Mouse (Mus musculus): ENCODE measurements around the gene Olfm1. TPM values are rescaled to one million over a fixed set of nuclear protein-coding genes. Genes with fewer than 3 reads are reported as not detected.
A peak's percentile ranks its signal among the peaks of the same experiment; 100 is the strongest.

Olfm1 gene
- total RNA-seq, 1 experiment from 2014 or later = not detected

DNA sequence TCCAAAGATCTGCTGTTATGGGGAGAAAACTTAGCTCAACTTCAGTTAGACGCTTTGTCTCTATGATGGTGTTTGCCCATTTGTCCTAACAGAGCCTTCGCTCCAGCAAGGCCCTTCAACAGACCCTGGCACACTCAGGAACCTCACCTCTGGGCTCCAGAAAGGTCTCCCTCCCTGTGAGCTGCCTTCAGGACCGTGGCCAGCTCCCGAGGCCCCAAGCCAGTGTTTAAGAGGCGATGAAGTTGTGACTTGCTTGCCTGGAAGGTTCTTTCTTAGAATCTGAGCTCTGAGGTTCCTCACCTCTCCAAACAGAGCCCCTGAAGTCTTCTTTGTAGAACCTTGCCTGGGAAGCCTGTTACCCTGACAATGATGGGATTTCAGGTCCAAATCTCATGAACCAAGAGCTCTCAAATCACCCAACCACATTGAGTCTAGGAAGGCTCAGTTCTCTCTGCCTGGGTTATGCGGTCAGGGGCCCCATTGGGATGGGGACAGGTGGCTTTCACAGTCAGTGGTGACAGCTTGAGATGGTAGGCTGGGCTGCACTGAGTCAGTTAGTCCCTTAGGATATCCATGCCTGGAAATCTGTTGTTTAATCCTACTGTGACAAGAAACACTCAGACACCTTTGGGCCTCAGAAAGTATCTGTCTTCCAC, 2.3 kb downstream of the Olfm1 start:
- ATAC-seq (replicated peaks in 1 of 2; ENCODE audit: insufficient read depth in 1 of 2, low FRiP score in 2 of 2, low TSS enrichment in 1 of 2, low read depth in 1 of 2, poor library complexity in 2 of 2, severe bottlenecking in 2 of 2) = no peak

DNA sequence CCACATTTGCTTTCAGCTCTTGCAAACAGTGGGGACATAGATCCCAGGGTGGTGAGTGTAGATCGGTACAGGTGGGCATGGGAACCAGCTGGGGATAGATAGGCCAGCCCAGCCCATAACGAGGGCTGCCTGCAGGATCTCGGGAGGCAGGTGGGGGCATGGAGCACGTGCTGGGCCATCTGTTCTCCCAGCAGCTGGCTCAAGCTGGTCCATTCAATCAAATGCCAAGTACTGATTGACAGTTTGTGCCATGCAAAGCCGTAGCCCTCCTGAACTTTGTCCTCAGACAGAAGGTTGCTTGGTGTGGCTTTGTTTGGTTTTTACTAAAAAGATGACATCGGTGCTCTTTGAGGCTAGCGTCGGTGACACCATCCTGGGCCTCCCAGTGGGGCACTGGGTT, 2.9 kb downstream of the Olfm1 start:
- no peak for ATAC-seq (replicated peaks in 1 of 2; ENCODE audit: insufficient read depth in 1 of 2, low FRiP score in 2 of 2, low TSS enrichment in 1 of 2, low read depth in 1 of 2, poor library complexity in 2 of 2, severe bottlenecking in 2 of 2)

DNA sequence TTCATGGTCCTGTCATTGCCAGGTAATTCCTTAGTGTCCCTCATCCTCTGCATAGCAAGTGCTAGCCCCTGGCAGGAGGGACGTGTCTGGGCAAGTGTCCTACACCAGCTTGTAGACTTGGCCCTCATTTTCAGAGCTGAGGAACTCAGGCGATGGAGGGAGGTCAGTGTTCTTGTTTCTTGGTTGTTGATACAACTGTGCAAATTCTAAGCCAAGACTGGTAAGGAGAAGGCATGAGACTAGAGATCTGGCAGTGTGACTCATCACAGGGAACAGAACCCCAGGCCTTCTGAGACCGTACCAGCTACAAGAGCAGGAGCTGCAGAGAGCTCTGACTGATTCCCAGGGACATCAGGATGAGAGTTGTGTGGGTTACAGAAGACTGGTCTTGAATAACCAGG, 8.6 kb downstream of the Olfm1 start:
- ATAC-seq (replicated peaks in 1 of 2; ENCODE audit: insufficient read depth in 1 of 2, low FRiP score in 2 of 2, low TSS enrichment in 1 of 2, low read depth in 1 of 2, poor library complexity in 2 of 2, severe bottlenecking in 2 of 2) = no peak

DNA sequence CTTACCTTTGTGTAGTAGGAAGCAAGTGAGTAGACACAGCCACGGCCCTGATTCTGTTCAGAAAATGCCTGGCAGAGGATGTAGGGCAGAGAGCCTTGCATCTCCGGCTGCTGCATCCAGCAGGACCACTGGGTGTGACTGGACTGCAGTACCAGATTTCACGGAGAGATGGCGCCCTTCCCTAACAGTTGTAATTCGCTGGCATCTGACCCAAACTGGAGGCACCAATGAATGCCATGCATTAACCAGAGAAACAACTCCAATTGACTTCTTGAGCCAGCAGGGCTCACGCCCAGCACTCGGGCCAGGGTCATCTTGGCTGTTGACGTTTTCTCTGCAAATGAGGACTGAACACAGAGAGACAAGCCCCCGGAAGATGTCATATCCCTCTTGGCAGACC, 11.4 kb downstream of the Olfm1 start:
- peak; percentile 63 to 73 for ATAC-seq (replicated peaks in 1 of 2; ENCODE audit: insufficient read depth in 1 of 2, low FRiP score in 2 of 2, low TSS enrichment in 1 of 2, low read depth in 1 of 2, poor library complexity in 2 of 2, severe bottlenecking in 2 of 2)

DNA sequence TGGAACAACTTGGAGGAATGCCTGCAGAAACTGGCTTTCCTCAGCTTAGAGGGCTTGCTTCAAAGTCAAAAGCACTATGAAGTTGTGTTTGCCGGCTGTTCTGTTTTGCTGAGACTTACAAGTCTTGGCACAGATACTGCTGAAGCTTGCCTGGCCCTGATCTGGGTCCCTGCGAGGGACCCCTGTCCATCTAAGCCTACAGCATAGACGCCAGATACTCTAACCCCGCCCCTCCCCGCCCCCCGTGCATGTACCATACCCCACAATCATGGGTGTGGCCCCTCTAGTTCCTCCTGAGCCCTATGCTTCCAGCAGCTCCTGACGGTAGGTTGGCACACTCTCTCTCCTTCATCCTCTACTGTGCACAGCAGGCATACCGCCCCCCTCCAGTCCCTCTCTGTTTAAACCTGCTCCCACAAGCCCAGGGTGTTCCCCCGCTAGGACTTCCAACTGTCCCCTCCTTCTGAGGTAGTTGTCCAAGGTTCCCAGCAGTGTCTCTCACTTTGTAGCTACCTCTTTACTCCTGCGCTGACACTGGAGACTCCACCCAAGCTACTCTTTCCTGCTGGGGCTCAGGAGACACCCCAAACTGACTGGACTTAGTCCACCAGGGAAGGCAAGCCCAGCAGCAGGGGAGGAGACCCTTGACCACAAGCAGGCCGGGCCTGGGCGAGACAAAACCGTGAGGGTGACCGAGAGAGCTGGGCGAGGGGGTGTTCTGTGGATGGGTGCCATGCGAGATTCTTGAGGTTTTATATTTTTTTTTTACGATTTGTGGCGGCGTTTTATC, 12.1 kb downstream of the Olfm1 start:
- ATAC-seq (replicated peaks in 1 of 2; ENCODE audit: insufficient read depth in 1 of 2, low FRiP score in 2 of 2, low TSS enrichment in 1 of 2, low read depth in 1 of 2, poor library complexity in 2 of 2, severe bottlenecking in 2 of 2) = no peak

DNA sequence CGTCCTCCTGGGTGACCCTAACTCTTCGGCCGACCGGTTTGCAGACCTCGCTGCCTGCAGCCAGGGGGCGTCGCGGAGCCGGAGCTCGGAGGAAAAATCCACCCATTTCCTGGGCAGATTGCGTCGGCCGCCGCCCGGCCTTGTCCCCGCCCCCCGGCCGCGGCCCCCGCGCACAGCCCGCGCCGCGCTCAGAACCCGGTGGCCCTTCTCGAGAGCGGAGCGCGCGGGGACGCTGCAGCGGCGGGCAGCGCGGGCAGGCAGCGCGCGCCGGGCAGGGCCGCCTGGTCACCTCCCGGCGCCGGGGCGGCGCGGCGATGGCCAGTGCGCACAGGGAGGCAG, 12.6 kb downstream of the Olfm1 start:
- peak in 1 of 2 experiments; percentile 49; a peak in 1 of 4 replicates for ATAC-seq (replicated peaks in 1 of 2; ENCODE audit: insufficient read depth in 1 of 2, low FRiP score in 2 of 2, low TSS enrichment in 1 of 2, low read depth in 1 of 2, poor library complexity in 2 of 2, severe bottlenecking in 2 of 2)

DNA sequence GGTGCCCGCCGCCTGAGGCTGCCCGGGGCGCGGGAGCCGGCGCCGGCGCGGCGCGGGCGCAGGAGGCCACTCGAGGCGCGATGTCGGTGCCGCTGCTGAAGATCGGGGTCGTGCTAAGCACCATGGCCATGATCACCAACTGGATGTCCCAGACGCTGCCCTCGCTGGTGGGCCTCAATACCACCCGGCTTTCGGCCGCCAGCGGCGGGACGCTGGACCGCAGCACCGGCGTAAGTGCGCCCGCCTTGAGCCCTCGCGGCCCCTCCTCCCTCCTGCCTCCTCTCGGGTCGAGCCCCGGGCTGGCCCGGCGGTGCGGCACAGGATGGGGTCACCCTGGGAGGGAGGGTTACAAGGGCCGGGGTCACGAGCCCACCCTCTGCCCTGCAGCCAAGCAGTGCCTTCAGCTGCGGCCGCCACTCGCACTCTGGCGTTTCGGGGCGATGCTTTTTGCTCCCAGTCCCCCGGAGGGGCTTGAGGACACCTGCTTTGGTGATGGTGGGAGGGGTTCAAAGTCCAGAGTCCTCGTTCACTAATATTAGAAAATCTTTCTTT, 13.2 kb downstream of the Olfm1 start:
- no peak for ATAC-seq (replicated peaks in 1 of 2; ENCODE audit: insufficient read depth in 1 of 2, low FRiP score in 2 of 2, low TSS enrichment in 1 of 2, low read depth in 1 of 2, poor library complexity in 2 of 2, severe bottlenecking in 2 of 2)

DNA sequence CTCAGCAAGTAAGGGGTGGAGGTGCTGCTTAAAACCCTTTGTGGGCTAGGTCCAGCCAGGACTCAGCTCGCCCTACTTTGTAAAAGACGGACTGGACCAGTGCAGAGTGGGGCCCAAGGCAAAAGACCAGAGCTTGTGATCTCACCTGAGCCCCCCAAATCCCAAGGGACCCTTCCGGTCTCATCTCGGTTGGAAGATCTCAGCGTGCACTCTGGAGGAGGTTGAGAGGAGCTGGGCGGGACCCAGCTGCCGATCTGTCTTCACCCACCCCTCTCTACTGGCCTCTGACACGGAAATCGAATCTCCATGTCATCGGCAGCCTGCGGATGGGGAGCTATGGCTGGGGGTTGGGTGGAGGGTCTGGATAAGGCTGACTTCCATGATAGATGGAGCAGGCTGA, 13.7 kb downstream of the Olfm1 start:
- no peak for ATAC-seq (replicated peaks in 1 of 2; ENCODE audit: insufficient read depth in 1 of 2, low FRiP score in 2 of 2, low TSS enrichment in 1 of 2, low read depth in 1 of 2, poor library complexity in 2 of 2, severe bottlenecking in 2 of 2)

DNA sequence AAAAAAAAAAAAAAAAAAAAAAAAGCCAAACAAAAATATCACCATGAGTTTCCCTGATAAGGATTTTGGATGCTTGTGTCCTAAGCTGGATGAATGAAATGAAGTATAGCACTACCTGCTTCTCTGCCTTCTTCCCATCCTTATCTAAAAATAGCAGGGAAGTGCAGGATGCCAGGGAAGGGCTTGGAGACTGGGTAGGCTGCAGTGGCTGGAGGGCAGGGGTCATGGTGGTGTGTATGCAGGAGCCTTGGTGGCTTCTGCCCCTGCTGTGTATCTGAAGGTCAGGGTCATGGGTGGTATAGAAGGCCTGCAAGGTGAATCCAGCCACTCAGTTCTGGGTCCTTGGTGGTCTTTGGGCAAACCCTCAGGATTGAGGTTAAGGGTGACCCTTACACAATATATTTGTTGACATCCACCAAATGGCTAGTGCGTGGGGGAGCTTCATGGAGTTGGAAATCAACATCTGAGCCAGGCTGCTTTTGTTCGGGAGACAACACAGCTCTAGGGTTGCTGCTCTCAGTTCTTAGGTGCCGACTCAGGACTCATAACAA, 14.5 kb downstream of the Olfm1 start:
- no peak for ATAC-seq (replicated peaks in 1 of 2; ENCODE audit: insufficient read depth in 1 of 2, low FRiP score in 2 of 2, low TSS enrichment in 1 of 2, low read depth in 1 of 2, poor library complexity in 2 of 2, severe bottlenecking in 2 of 2)

DNA sequence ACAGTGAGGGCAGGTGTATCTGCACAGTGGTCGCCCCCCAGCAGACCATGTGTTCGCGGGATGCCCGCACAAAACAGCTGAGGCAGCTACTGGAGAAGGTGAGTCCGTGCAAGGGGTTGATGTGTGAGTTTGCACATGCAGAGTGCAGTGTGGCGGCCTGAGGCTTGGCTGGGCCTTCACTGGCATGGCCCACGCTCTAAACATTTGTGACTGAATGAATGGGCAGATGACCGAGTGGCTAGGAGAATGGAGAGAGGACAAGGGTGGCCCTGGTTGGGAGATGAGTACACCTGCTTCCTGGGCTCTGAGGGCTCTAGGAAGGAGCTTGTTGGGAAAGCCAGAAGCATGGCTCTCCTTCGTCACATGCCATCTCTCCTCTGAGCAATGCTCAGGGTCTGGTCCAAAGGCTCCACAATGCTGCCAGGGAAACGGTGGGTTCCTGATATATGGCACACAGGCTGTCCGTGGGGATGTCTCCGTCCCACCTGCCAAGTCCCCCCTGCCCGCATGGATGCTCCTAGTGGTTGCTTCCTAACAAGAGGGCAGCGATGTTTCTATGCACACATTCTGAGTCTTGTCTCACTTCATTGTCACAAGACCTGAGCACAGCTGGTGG, 15.4 kb downstream of the Olfm1 start:
- no peak for ATAC-seq (replicated peaks in 1 of 2; ENCODE audit: insufficient read depth in 1 of 2, low FRiP score in 2 of 2, low TSS enrichment in 1 of 2, low read depth in 1 of 2, poor library complexity in 2 of 2, severe bottlenecking in 2 of 2)

DNA sequence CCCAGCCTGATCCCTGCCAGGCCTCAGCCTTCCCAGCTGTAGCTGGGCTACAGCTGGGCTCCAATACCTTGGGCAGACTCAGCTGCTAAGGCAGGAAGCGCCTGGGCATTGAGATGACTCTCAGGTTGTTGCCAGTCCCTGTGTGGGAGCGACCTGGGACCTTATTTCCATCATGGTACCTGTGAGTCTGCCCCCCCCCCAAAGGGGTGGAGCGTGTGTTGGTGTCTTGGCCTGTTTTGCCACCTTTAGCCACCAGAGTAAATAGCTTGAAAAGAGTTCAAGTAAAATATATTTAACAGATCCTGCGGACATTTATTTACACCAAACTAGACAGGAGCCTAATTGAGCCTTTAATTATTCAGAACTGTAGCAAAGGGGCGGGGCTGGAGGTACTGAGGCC, 16.4 kb downstream of the Olfm1 start:
- no peak for ATAC-seq (replicated peaks in 1 of 2; ENCODE audit: insufficient read depth in 1 of 2, low FRiP score in 2 of 2, low TSS enrichment in 1 of 2, low read depth in 1 of 2, poor library complexity in 2 of 2, severe bottlenecking in 2 of 2)

DNA sequence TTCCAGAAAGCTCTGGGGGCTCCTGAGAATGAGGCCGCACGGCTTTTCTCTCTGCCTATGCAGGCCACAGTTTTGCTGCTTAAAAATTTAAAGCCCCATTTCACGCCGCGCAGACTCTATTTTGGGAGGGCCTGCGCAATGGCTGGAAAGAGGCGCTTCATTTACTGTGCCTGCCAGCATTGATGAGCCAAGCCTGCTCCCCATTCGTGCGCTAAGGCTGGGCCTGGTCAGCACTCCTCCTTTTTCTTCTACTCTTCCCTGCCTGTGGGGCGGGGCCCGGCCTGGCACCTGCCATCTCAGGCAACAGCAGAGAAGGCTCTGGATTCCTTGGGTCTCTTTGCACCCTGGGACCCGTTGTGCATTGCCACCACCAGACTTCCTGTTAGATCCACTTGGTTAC, 16.9 kb downstream of the Olfm1 start:
- ATAC-seq (replicated peaks in 1 of 2; ENCODE audit: insufficient read depth in 1 of 2, low FRiP score in 2 of 2, low TSS enrichment in 1 of 2, low read depth in 1 of 2, poor library complexity in 2 of 2, severe bottlenecking in 2 of 2) = no peak

DNA sequence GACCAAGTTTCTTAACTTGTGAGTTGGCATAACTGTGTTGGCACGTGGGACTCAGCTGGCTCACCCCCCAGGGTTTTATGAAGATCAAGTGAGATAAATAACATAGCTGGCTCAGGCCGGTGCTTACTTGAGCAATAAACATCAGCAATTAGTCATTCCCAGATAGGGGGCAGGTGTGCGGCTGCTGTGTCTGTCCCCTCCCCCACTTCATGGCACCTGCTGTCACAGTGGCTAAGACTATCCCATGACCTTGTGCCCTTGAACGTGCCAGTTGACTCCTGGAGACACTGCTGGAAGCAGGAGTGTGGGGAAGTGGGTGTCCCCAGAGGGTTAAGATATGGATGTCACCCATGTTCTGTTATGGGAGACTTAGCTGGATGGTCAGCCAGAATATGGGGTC, 17.5 kb downstream of the Olfm1 start:
- no peak for ATAC-seq (replicated peaks in 1 of 2; ENCODE audit: insufficient read depth in 1 of 2, low FRiP score in 2 of 2, low TSS enrichment in 1 of 2, low read depth in 1 of 2, poor library complexity in 2 of 2, severe bottlenecking in 2 of 2)

DNA sequence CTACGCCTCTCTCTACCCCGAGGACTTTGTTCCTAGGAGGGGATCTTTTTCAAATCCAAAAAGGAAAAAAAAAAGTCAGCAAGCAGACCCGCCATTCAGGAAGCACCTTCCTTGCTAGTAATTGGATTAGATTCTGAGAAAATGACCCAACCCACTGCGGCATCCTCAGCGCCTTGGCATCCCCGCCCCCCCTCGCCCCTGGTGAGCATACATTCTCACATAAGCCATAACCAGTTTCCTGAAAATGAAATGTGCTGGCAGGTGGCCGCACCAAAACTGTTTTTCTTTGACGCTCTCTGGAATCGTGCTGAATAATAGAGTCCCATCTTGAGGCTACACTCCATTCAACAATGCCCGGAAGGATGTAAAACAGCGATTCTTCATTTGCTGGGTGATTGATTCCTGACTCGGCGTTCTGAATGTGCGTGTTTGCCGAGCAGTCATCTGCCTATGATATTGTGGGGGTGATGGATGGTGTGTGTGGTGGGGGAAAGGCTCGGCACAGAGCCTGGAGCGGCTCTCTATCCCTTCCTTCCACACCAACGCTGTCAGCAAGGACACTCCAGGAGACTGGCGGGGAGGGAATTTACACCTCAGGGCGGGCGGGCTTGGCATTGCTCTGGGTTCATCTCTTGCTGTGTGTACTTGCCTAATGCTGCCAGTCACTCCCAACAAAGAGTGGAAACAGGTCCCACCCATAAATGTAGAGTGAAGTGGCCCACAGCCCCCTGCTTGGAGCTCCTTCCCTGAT, 18.9 kb downstream of the Olfm1 start:
- no peak for ATAC-seq (replicated peaks in 1 of 2; ENCODE audit: insufficient read depth in 1 of 2, low FRiP score in 2 of 2, low TSS enrichment in 1 of 2, low read depth in 1 of 2, poor library complexity in 2 of 2, severe bottlenecking in 2 of 2)

DNA sequence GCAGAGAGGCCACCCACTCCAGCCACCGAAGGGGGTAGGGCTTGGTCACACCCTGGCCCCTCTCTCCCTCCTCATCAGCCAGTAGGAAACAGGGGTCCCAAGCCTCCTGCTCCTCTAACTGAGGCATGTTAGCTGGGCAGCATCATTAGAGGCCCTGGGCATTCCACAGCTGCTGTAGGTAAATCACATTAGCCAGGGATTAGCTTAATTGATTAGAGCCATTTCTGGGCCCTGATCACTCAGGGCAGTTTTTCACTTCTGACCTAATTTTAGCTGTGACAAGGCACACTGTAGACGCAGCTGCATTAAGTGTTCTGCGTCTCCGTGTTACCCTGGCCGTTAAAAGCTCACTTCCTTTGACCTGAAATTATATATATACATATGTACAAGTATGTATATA, 20.1 kb downstream of the Olfm1 start:
- no peak for ATAC-seq (replicated peaks in 1 of 2; ENCODE audit: insufficient read depth in 1 of 2, low FRiP score in 2 of 2, low TSS enrichment in 1 of 2, low read depth in 1 of 2, poor library complexity in 2 of 2, severe bottlenecking in 2 of 2)

DNA sequence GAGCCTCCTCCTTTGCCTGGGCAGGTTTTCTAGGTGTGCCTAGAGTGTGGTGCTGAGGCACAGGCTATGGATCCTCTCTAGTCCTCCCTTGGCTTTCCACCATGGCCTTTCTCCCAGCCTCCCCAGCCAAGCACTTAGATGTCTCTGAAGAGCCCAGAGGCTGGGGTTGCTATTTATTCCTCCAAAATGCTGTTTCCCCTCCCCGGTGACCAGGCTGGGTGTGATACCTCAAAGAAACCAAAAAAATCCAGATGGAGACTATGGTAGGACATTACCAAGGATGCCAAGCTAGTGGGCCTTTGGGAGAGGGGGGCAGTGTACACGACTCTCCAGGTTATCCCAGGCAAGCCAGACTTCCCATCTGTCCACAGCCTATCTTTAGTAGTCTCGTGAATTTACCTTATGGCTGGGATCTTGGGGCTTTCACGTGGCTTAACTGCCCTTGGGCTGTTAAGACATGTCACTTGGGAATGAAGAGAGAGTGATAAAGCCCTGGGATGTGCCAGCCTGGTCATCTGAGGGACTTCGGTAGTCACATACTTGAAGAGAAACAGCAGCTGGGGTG, 23.5 kb downstream of the Olfm1 start:
- ATAC-seq (replicated peaks in 1 of 2; ENCODE audit: insufficient read depth in 1 of 2, low FRiP score in 2 of 2, low TSS enrichment in 1 of 2, low read depth in 1 of 2, poor library complexity in 2 of 2, severe bottlenecking in 2 of 2) = no peak

DNA sequence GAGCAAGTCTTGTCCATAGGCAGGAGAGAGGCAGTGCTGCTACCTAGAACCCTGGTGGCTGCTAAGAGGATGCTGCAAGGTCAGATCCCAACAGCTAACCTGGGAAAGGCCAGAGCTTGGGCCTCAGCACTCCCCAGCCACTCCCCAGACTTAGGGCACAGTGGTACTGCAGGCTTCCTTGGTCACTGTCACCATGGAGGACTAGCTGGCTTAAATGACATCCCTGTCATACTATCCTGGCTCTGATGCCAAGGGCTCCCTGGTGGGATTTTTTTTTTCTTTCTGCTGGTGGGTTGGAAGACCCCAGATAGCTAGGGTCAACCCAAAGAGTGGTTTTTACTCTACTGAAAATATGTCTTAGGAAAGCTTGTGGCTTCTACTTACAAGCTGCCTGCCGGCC, 25.0 kb downstream of the Olfm1 start:
- no peak for ATAC-seq (replicated peaks in 1 of 2; ENCODE audit: insufficient read depth in 1 of 2, low FRiP score in 2 of 2, low TSS enrichment in 1 of 2, low read depth in 1 of 2, poor library complexity in 2 of 2, severe bottlenecking in 2 of 2)

All from hematopoietic stem cell, adult 5-6 weeks (primary cell).